Mouse (Mus musculus): ENCODE data around the gene Sh2d6. TPM values are rescaled to one million over a fixed set of nuclear protein-coding genes. Genes with fewer than 3 reads are reported as not detected.

The Sh2d6 gene
- polyA plus RNA-seq, 1 experiment = 0.79 TPM

DNA sequence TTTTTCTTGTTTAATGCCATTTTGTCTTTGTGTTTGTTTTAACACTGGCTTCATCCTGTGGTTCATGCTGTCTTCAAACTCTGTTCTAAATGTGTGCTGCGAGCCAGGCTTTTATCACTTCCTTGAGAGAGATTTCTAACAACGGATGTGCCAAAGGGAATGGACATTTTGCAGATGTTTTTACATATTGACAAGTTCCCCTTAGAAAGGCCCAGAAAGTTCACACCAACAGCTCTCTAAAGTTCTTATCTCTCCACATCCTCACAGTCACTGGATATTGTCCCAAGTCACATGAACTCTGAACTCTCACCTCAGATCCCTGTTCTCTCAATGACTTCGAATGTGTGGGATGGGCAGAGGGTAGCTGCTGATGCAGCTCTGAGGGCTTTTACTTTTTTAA is 30.4 kb downstream of the Sh2d6 start:
- Histone ChIP-seq H3K27me3 (ENCODE audit: control insufficient read depth, insufficient read depth, low read length) (no peaks in the 10 kb centered on the region), H3K4me1 (ENCODE audit: control insufficient read depth, insufficient read depth, low read length) (no peaks in the 10 kb centered on the region), H3K27ac (ENCODE audit: insufficient read depth, low read length) (no peak overlapping the region), H3K4me3 (replicated peaks; ENCODE audit: insufficient read depth, low read depth, low read length) (no peak overlapping the region)
- no peak for DNase-seq
- no peak for TF ChIP-seq POLR2A (IDR thresholded peaks at IDR 0.05; ENCODE audit: borderline replicate concordance, insufficient read depth, low read length)
- TF ChIP-seq CTCF (IDR thresholded peaks at IDR 0.05; ENCODE audit: borderline replicate concordance, insufficient read depth, low read depth, low read length) = no peak
- WGBS = 86% methylated on average over 3 of the region's 3 CpGs

DNA sequence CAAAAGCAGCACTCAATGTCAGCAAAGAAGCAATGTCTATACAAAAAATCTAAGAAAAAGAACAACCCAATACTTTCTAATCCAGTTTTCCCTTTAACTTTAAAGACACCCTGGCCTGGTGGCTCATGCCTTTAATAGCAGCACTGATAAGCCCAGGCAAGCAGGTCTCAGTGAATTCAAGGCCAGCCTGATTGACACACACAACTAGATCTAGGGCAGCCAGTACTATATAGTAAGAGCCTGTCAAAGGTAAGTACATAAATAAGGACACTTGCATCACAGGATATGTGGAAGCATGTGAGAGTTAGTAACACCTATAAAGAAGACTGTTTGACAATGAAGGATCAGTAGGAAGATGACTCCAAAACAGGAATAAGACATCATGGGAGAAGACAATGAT is 32.0 kb downstream of the Sh2d6 start:
- Histone ChIP-seq H3K4me1 (ENCODE audit: control insufficient read depth, insufficient read depth, low read length) (no peaks in the 10 kb centered on the region), H3K27me3 (ENCODE audit: control insufficient read depth, insufficient read depth, low read length) (no peaks in the 10 kb centered on the region), H3K4me3 (replicated peaks; ENCODE audit: insufficient read depth, low read depth, low read length) (no peak overlapping the region), H3K27ac (ENCODE audit: insufficient read depth, low read length) (no peak overlapping the region)
- TF ChIP-seq POLR2A (IDR thresholded peaks at IDR 0.05; ENCODE audit: borderline replicate concordance, insufficient read depth, low read length) (no peak), CTCF (IDR thresholded peaks at IDR 0.05; ENCODE audit: borderline replicate concordance, insufficient read depth, low read depth, low read length) (no peak)
- no peak for DNase-seq

GRCm38 (mm10) chr6:72488850-72489249 is 32.7 kb downstream of the Sh2d6 start:
- Histone ChIP-seq H3K4me1 (ENCODE audit: control insufficient read depth, insufficient read depth, low read length) (no peaks in the 10 kb centered on the region), H3K27ac (ENCODE audit: insufficient read depth, low read length) (no peak overlapping the region), H3K4me3 (replicated peaks; ENCODE audit: insufficient read depth, low read depth, low read length) (no peak overlapping the region), H3K27me3 (ENCODE audit: control insufficient read depth, insufficient read depth, low read length) (no peaks in the 10 kb centered on the region)
- no peak for TF ChIP-seq POLR2A (IDR thresholded peaks at IDR 0.05; ENCODE audit: borderline replicate concordance, insufficient read depth, low read length)
- no peak for TF ChIP-seq CTCF (IDR thresholded peaks at IDR 0.05; ENCODE audit: borderline replicate concordance, insufficient read depth, low read depth, low read length)
- 59% methylated on average over 3 of the region's 3 CpGs for WGBS
- no peak for DNase-seq

- WGBS = 69% methylated on average over 3 of the region's 3 CpGs
- TF ChIP-seq POLR2A (IDR thresholded peaks at IDR 0.05; ENCODE audit: borderline replicate concordance, insufficient read depth, low read length) (no peak), CTCF (IDR thresholded peaks at IDR 0.05; ENCODE audit: borderline replicate concordance, insufficient read depth, low read depth, low read length) (no peak)
- no peaks in the 10 kb centered on the region for H3K4me1 ChIP-seq (ENCODE audit: control insufficient read depth, insufficient read depth, low read length)
- no peak overlapping the region for H3K4me3 ChIP-seq (replicated peaks; ENCODE audit: insufficient read depth, low read depth, low read length)
- H3K27ac ChIP-seq (ENCODE audit: insufficient read depth, low read length) = no peak overlapping the region
- no peak for DNase-seq
- no peaks in the 10 kb centered on the region for H3K27me3 ChIP-seq (ENCODE audit: control insufficient read depth, insufficient read depth, low read length)
Measured at GRCm38 (mm10) chr6:72487282-72487681, 34.2 kb downstream of the Sh2d6 start.

DNA sequence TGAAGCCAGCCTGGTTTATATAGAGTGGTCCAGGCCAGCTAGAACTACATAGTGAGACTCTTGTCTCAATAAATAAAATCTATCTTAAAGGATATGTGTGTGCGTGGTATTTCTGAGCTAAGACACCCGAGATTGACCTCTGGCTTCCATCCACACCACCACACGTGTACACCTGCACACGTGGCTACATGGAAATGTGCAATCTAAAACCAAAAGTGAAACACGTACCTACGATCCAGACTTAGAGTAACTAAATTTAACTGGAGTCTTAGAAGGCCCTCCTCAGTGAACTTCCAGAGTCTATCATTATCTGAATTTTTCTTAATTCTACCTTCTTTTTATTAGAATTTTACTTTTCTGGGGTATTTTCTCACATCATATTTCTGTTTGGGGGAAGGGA is 35.2 kb downstream of the Sh2d6 start:
- TF ChIP-seq CTCF (IDR thresholded peaks at IDR 0.05; ENCODE audit: borderline replicate concordance, insufficient read depth, low read depth, low read length) (no peak), POLR2A (IDR thresholded peaks at IDR 0.05; ENCODE audit: borderline replicate concordance, insufficient read depth, low read length) (no peak)
- 88% methylated on average over 6 of the region's 6 CpGs for WGBS

DNA sequence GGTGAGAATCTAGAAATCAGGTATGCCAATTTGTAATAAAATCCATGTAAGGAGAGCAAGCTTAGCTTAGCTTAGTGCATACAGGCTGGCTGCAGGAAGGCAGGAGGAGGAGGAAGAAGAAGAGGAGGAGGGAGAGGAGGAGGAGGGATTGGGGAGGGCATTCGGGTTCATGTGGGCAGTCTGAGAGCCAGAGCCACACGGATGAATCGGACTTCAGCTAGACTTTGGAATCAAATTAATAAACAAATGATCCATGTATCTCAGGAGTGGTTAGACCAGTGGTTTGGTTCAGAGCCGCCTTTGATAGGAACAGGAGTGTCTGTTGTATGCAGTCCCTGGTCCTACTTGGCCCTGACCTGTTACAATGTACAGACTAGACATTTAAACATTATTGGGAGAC is 36.6 kb downstream of the Sh2d6 start:
- Histone ChIP-seq H3K4me3 (replicated peaks; ENCODE audit: insufficient read depth, low read depth, low read length) (no peak overlapping the region), H3K27me3 (ENCODE audit: control insufficient read depth, insufficient read depth, low read length) (no peaks in the 10 kb centered on the region), H3K27ac (ENCODE audit: insufficient read depth, low read length) (no peak overlapping the region), H3K4me1 (ENCODE audit: control insufficient read depth, insufficient read depth, low read length) (no peaks in the 10 kb centered on the region)
- no peak for DNase-seq
- TF ChIP-seq CTCF (IDR thresholded peaks at IDR 0.05; ENCODE audit: borderline replicate concordance, insufficient read depth, low read depth, low read length) (no peak), POLR2A (IDR thresholded peaks at IDR 0.05; ENCODE audit: borderline replicate concordance, insufficient read depth, low read length) (no peak)
- WGBS = 61% methylated on average over 4 of the region's 4 CpGs

More for the DNA sequence above, 35.2 kb downstream of the Sh2d6 start:
- no peak for DNase-seq
- Histone ChIP-seq H3K4me1 (ENCODE audit: control insufficient read depth, insufficient read depth, low read length) (no peaks in the 10 kb centered on the region), H3K27me3 (ENCODE audit: control insufficient read depth, insufficient read depth, low read length) (no peaks in the 10 kb centered on the region), H3K4me3 (replicated peaks; ENCODE audit: insufficient read depth, low read depth, low read length) (no peak overlapping the region), H3K27ac (ENCODE audit: insufficient read depth, low read length) (no peak overlapping the region)

DNA sequence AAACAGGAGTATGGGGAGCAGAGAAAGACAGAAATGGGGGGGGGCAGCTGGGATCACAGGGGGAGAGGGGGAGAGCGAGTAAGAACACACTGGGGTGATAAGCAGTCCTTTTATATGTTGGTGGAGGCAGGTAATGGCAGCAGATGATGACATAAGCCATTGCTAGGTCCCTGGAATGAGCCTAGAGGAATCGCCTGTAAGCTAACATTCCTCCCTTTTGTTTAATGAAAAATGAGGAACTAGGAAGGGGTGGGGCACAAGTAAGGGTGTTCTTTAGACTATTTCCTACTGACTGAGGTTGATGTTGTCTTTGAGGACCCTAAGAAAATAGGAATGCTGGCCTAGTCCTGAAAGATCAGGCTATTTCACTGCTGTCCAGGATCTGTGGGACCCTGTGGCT is 39.4 kb downstream of the Sh2d6 start:
- no peak for DNase-seq
- Histone ChIP-seq H3K4me1 (ENCODE audit: control insufficient read depth, insufficient read depth, low read length) (no peaks in the 10 kb centered on the region), H3K4me3 (replicated peaks; ENCODE audit: insufficient read depth, low read depth, low read length) (no peak overlapping the region), H3K27me3 (ENCODE audit: control insufficient read depth, insufficient read depth, low read length) (no peaks in the 10 kb centered on the region), H3K27ac (ENCODE audit: insufficient read depth, low read length) (no peak overlapping the region)
- WGBS = 67% methylated on average over 2 of the region's 2 CpGs
- TF ChIP-seq POLR2A (IDR thresholded peaks at IDR 0.05; ENCODE audit: borderline replicate concordance, insufficient read depth, low read length) (no peak), CTCF (IDR thresholded peaks at IDR 0.05; ENCODE audit: borderline replicate concordance, insufficient read depth, low read depth, low read length) (no peak)

DNA sequence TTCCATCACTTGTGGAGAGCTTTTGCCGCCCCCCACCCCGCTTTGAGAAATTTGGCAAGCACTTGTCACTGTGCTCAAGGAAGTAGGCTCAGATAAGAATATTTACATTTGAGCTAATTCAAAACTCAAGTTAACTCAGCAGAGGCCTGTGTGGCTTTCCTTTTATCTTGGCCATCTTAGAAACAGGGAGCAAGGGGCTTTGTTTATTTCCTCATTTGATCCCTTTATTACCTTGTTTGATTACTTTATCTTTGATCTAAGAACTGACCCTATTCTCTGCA is 41.1 kb downstream of the Sh2d6 start:
- 90% methylated on average over 2 of the region's 2 CpGs for WGBS
- no peak for DNase-seq

More for the DNA sequence above, 41.1 kb downstream of the Sh2d6 start:
- no peaks in the 10 kb centered on the region for H3K4me1 ChIP-seq (ENCODE audit: control insufficient read depth, insufficient read depth, low read length)
- H3K27me3 ChIP-seq (ENCODE audit: control insufficient read depth, insufficient read depth, low read length) = no peaks in the 10 kb centered on the region
- TF ChIP-seq CTCF (IDR thresholded peaks at IDR 0.05; ENCODE audit: borderline replicate concordance, insufficient read depth, low read depth, low read length) = no peak
- no peak for TF ChIP-seq POLR2A (IDR thresholded peaks at IDR 0.05; ENCODE audit: borderline replicate concordance, insufficient read depth, low read length)
- no peak overlapping the region for H3K4me3 ChIP-seq (replicated peaks; ENCODE audit: insufficient read depth, low read depth, low read length)
- H3K27ac ChIP-seq (ENCODE audit: insufficient read depth, low read length) = no peak overlapping the region
